Mouse (Mus musculus) megakaryocyte-erythroid progenitor cell, adult 5-6 weeks (primary cell): ENCODE results near the gene Tmem203. TPM values are rescaled to one million over a fixed set of nuclear protein-coding genes. Genes with fewer than 3 reads are reported as not detected.

Source experiments
- total RNA-seq, 2 experiments: library from RNA; stranded (forward) in 1 of 2; stranded (reverse) in 1 of 2; fragments of 200-1000, 215-1000 nt in 1 of 2; fragments of >200 nt in 1 of 2; fragmentation: Nextera tagmentation in 1 of 2; gene quantifications; 2 replicates each; pipeline ENCODE4 v1.2.3; 2014 to 2017

The Tmem203 gene
- total RNA-seq, 2 experiments from 2014 or later: 9.1 to 14.3 TPM

Other genes with a start within 250 kb of the Tmem203 start
Only the 30 nearest of the 34 such genes appear.
- 17.1 and 34.5 TPM in 2 replicates for gene Nsmf, start 201.1 kb upstream of the Tmem203 start, total RNA-seq (2014; fragmentation: Nextera tagmentation)
- 5.9 and 21.1 TPM in 2 replicates for gene Nsmf, start 201.1 kb upstream of the Tmem203 start, total RNA-seq (2017)
- not detected in 2 replicates for gene Entpd8, start 175.1 kb upstream of the Tmem203 start, total RNA-seq (2014; fragmentation: Nextera tagmentation)
- not detected in 2 replicates for gene Entpd8, start 175.1 kb upstream of the Tmem203 start, total RNA-seq (2017)
- gene Noxa1, start 160.3 kb upstream of the Tmem203 start, total RNA-seq (2014; fragmentation: Nextera tagmentation): not detected in 2 replicates
- 1.1 TPM in 1 of 2 replicates, not detected in the other for gene Noxa1, start 160.3 kb upstream of the Tmem203 start, total RNA-seq (2017)
- gene Nrarp, start 74.7 kb upstream of the Tmem203 start, total RNA-seq (2014; fragmentation: Nextera tagmentation): 3.5 and 4.6 TPM in 2 replicates
- 1.3 and 2.4 TPM in 2 replicates for gene Nrarp, start 74.7 kb upstream of the Tmem203 start, total RNA-seq (2017)
- 12.6 and 13.0 TPM in 2 replicates for gene Tor4a, start 58.6 kb upstream of the Tmem203 start, total RNA-seq (2014; fragmentation: Nextera tagmentation)
- gene Tor4a, start 58.6 kb upstream of the Tmem203 start, total RNA-seq (2017): 8.0 and 11.8 TPM in 2 replicates
- gene Nelfb, start 44.0 kb upstream of the Tmem203 start, total RNA-seq (2014; fragmentation: Nextera tagmentation): 50.8 and 67.6 TPM in 2 replicates
- gene Nelfb, start 44.0 kb upstream of the Tmem203 start, total RNA-seq (2017): 26.4 and 28.2 TPM in 2 replicates
- not detected in 2 replicates for gene Stpg3, start 40.8 kb upstream of the Tmem203 start, total RNA-seq (2014; fragmentation: Nextera tagmentation)
- 3.2 TPM in 1 of 2 replicates, not detected in the other for gene Stpg3, start 40.8 kb upstream of the Tmem203 start, total RNA-seq (2017)
- gene Fam166a, start 36.7 kb upstream of the Tmem203 start, total RNA-seq (2014; fragmentation: Nextera tagmentation): not detected in 2 replicates
- not detected in 2 replicates for gene Fam166a, start 36.7 kb upstream of the Tmem203 start, total RNA-seq (2017)
- 712 and 769 TPM in 2 replicates for gene Tubb4b, start 30.7 kb upstream of the Tmem203 start, total RNA-seq (2014; fragmentation: Nextera tagmentation)
- gene Tubb4b, start 30.7 kb upstream of the Tmem203 start, total RNA-seq (2017): 718 and 785 TPM in 2 replicates
- not detected in 2 replicates for gene Slc34a3, start 21.1 kb upstream of the Tmem203 start, total RNA-seq (2014; fragmentation: Nextera tagmentation)
- gene Slc34a3, start 21.1 kb upstream of the Tmem203 start, total RNA-seq (2017): not detected in 2 replicates
- gene Rnf224, start 18.7 kb upstream of the Tmem203 start, total RNA-seq (2014; fragmentation: Nextera tagmentation): not detected in 2 replicates
- gene Rnf224, start 18.7 kb upstream of the Tmem203 start, total RNA-seq (2017): not detected in 2 replicates
- 1.6 and 10.2 TPM in 2 replicates for gene Rnf208, start 13.2 kb upstream of the Tmem203 start, total RNA-seq (2014; fragmentation: Nextera tagmentation)
- 0.72 TPM in 1 of 2 replicates, not detected in the other for gene Rnf208, start 13.2 kb upstream of the Tmem203 start, total RNA-seq (2017)
- not detected in 2 replicates for gene Cysrt1, start 13.0 kb upstream of the Tmem203 start, total RNA-seq (2014; fragmentation: Nextera tagmentation)
- not detected in 2 replicates for gene Cysrt1, start 13.0 kb upstream of the Tmem203 start, total RNA-seq (2017)
- 15.3 and 21.7 TPM in 2 replicates for gene AL732309.1, start 8.6 kb upstream of the Tmem203 start, total RNA-seq (2014; fragmentation: Nextera tagmentation)
- 3.3 and 4.9 TPM in 2 replicates for gene AL732309.1, start 8.6 kb upstream of the Tmem203 start, total RNA-seq (2017)
- gene Tprn, start 7.2 kb downstream of the Tmem203 start, total RNA-seq (2014; fragmentation: Nextera tagmentation): 17.5 and 27.4 TPM in 2 replicates
- 9.8 and 15.0 TPM in 2 replicates for gene Tprn, start 7.2 kb downstream of the Tmem203 start, total RNA-seq (2017)
- 183 and 205 TPM in 2 replicates for gene Ssna1, start 17.0 kb downstream of the Tmem203 start, total RNA-seq (2014; fragmentation: Nextera tagmentation)
- 81.8 and 104 TPM in 2 replicates for gene Ssna1, start 17.0 kb downstream of the Tmem203 start, total RNA-seq (2017)
- gene Anapc2, start 17.0 kb downstream of the Tmem203 start, total RNA-seq (2014; fragmentation: Nextera tagmentation): 52.0 and 56.6 TPM in 2 replicates
- gene Anapc2, start 17.0 kb downstream of the Tmem203 start, total RNA-seq (2017): 31.3 and 39.0 TPM in 2 replicates
- gene Tmem210, start 32.7 kb downstream of the Tmem203 start, total RNA-seq (2014; fragmentation: Nextera tagmentation): not detected in 2 replicates
- gene Tmem210, start 32.7 kb downstream of the Tmem203 start, total RNA-seq (2017): not detected in 2 replicates
- gene Lrrc26, start 34.5 kb downstream of the Tmem203 start, total RNA-seq (2014; fragmentation: Nextera tagmentation): not detected in 2 replicates
- gene Lrrc26, start 34.5 kb downstream of the Tmem203 start, total RNA-seq (2017): not detected in 2 replicates
- gene Grin1, start 63.7 kb downstream of the Tmem203 start, total RNA-seq (2014; fragmentation: Nextera tagmentation): not detected in 2 replicates
- not detected in 2 replicates for gene Grin1, start 63.7 kb downstream of the Tmem203 start, total RNA-seq (2017)
- gene Man1b1, start 76.9 kb downstream of the Tmem203 start, total RNA-seq (2014; fragmentation: Nextera tagmentation): 37.1 and 38.9 TPM in 2 replicates
- gene Man1b1, start 76.9 kb downstream of the Tmem203 start, total RNA-seq (2017): 31.8 and 82.7 TPM in 2 replicates
- gene Dpp7, start 100.9 kb downstream of the Tmem203 start, total RNA-seq (2014; fragmentation: Nextera tagmentation): 9.5 and 16.6 TPM in 2 replicates
- gene Dpp7, start 100.9 kb downstream of the Tmem203 start, total RNA-seq (2017): 22.0 and 59.0 TPM in 2 replicates
- gene Uap1l1, start 110.2 kb downstream of the Tmem203 start, total RNA-seq (2014; fragmentation: Nextera tagmentation): 9.7 and 12.7 TPM in 2 replicates
- gene Uap1l1, start 110.2 kb downstream of the Tmem203 start, total RNA-seq (2017): 2.0 and 2.5 TPM in 2 replicates
- gene Sapcd2, start 116.9 kb downstream of the Tmem203 start, total RNA-seq (2014; fragmentation: Nextera tagmentation): 18.4 and 19.0 TPM in 2 replicates
- gene Sapcd2, start 116.9 kb downstream of the Tmem203 start, total RNA-seq (2017): 4.9 and 7.1 TPM in 2 replicates
- gene Entpd2, start 140.4 kb downstream of the Tmem203 start, total RNA-seq (2014; fragmentation: Nextera tagmentation): not detected in 2 replicates
- gene Entpd2, start 140.4 kb downstream of the Tmem203 start, total RNA-seq (2017): not detected in 2 replicates
- gene Npdc1, start 143.9 kb downstream of the Tmem203 start, total RNA-seq (2014; fragmentation: Nextera tagmentation): not detected in 2 replicates
- gene Npdc1, start 143.9 kb downstream of the Tmem203 start, total RNA-seq (2017): not detected in 2 replicates
- gene Fut7, start 167.8 kb downstream of the Tmem203 start, total RNA-seq (2014; fragmentation: Nextera tagmentation): 3.4 and 6.3 TPM in 2 replicates
- gene Fut7, start 167.8 kb downstream of the Tmem203 start, total RNA-seq (2017): 4.5 and 4.9 TPM in 2 replicates
- gene Abca2, start 173.3 kb downstream of the Tmem203 start, total RNA-seq (2014; fragmentation: Nextera tagmentation): 34.7 and 38.3 TPM in 2 replicates
- gene Abca2, start 173.3 kb downstream of the Tmem203 start, total RNA-seq (2017): 10.8 and 13.1 TPM in 2 replicates
- not detected in 2 replicates for gene Clic3, start 201.4 kb downstream of the Tmem203 start, total RNA-seq (2014; fragmentation: Nextera tagmentation)
- not detected in 2 replicates for gene Clic3, start 201.4 kb downstream of the Tmem203 start, total RNA-seq (2017)
- 34.5 and 36.3 TPM in 2 replicates for gene Paxx, start 205.7 kb downstream of the Tmem203 start, total RNA-seq (2014; fragmentation: Nextera tagmentation)
- gene Paxx, start 205.7 kb downstream of the Tmem203 start, total RNA-seq (2017): 17.9 and 25.9 TPM in 2 replicates